Mouse (Mus musculus): Measurements from ENCODE around the gene Man1a2. TPM values are rescaled to one million over a fixed set of nuclear protein-coding genes. Genes with fewer than 3 reads are reported as not detected.
A peak's percentile ranks its signal among the peaks of the same experiment; 100 is the strongest.

Man1a2 gene
- total and polyA plus RNA-seq, 3 experiments = 27.1 to 261 (median 33.2) TPM

DNA sequence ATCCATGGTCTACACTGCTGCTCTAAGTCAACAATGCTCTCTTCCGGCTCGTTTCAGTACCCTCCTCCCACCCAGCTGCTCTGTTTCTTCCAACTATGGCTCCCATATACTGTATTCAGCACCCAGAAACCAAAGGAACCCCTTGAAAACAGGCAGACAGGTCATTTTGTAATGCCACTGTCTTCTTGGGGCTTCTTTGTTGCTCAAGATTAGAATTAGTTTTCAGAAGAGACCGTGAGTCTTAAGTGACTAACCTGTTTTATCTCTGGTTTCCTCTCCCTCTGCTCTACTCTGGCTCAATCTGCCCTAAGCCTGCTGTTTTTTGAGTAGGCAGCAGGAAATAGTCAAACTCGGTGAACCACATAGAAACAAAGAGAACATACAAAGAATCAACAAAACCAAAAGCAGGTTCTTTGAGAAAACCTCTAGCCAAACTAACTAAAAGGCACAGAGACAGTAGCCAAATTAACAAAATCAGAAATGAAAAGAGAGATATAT lies 127.0 kb downstream of the Man1a2 start:
- peak; percentile 30 for DNase-seq (ENCODE audit: low read depth, low spot score)
- Histone ChIP-seq H3K36me3 (ENCODE audit: control insufficient read depth in 1 of 2, insufficient read depth in 2 of 2, low read length in 2 of 2) (no peaks in the 10 kb centered on the region), H3K27ac (ENCODE audit: control insufficient read depth, low read depth, low read length) (no peak overlapping the region), H3K4me3 (ENCODE audit: control insufficient read depth in 1 of 2, insufficient read depth in 1 of 2, low read depth in 2 of 2, low read length in 2 of 2) (no peak overlapping the region), H3K4me1 (ENCODE audit: control insufficient read depth in 1 of 2, insufficient read depth in 2 of 2, low read length in 2 of 2) (no peaks in the 10 kb centered on the region), H3K79me2 (ENCODE audit: control insufficient read depth, insufficient read depth, low read length, poor library complexity) (no peaks in the 10 kb centered on the region), H3K9me3 (replicated peaks; ENCODE audit: insufficient read depth, low read length) (no peaks in the 10 kb centered on the region), H3K27me3 (ENCODE audit: control insufficient read depth in 1 of 2, insufficient read depth in 2 of 2, low read length in 2 of 2) (no peaks in the 10 kb centered on the region), H3K9ac (ENCODE audit: control insufficient read depth, low read depth, low read length, poor library complexity, severe bottlenecking) (no peak overlapping the region)
- TF ChIP-seq MAZ (IDR thresholded peaks at IDR 0.05; ENCODE audit: low read depth, low read length) = no peak
- TF ChIP-seq POLR2AphosphoS5 (IDR thresholded peaks at IDR 0.05; ENCODE audit: borderline replicate concordance, low read depth, low read length) = no peak
- TF ChIP-seq RAD21 (IDR thresholded peaks at IDR 0.05; ENCODE audit: low read depth, low read length) = no peak
- TF ChIP-seq MAFK (IDR thresholded peaks at IDR 0.05; ENCODE audit: borderline replicate concordance, low read depth, low read length) = no peak
- TF ChIP-seq ETS1 (IDR thresholded peaks at IDR 0.05; ENCODE audit: low read depth, low read length) = no peak
- no peak for TF ChIP-seq MYB (IDR thresholded peaks at IDR 0.05; ENCODE audit: low read depth, low read length)
- no peak for TF ChIP-seq ZKSCAN1 (IDR thresholded peaks at IDR 0.05; ENCODE audit: low read depth, low read length)
- TF ChIP-seq KAT2A (conservative IDR thresholded peaks at IDR 0.05; ENCODE audit: low read depth, low read length) = no peak
- TF ChIP-seq NRF1 (IDR thresholded peaks at IDR 0.05; ENCODE audit: insufficient read depth, low read depth, low read length, poor library complexity, severe bottlenecking) = no peak
- no peak for TF ChIP-seq USF2 (IDR thresholded peaks at IDR 0.05; ENCODE audit: borderline replicate concordance in 1 of 2, insufficient read depth in 1 of 2, low read depth in 1 of 2, low read length in 2 of 2)
- no peak for TF ChIP-seq TAL1 (IDR thresholded peaks at IDR 0.05; ENCODE audit: low read length)
- no peak for TF ChIP-seq TCF12 (IDR thresholded peaks at IDR 0.05; ENCODE audit: low read depth, low read length)
- TF ChIP-seq ZMIZ1 (IDR thresholded peaks at IDR 0.05; ENCODE audit: low read depth, low read length) = no peak
- TF ChIP-seq MYC (IDR thresholded peaks at IDR 0.05; ENCODE audit: low read depth, low read length) = no peak

GRCm38 (mm10) chr3:100554843-100555242 lies 130.5 kb downstream of the Man1a2 start:
- Histone ChIP-seq H3K9me3 (replicated peaks; ENCODE audit: insufficient read depth, low read length) (no peaks in the 10 kb centered on the region), H3K36me3 (ENCODE audit: control insufficient read depth in 1 of 2, insufficient read depth in 2 of 2, low read length in 2 of 2) (peaks cover 0 to 5% of the 10 kb centered on the region in 2 experiments; a peak in 2 of 4 replicates), H3K4me3 (ENCODE audit: control insufficient read depth in 1 of 2, insufficient read depth in 1 of 2, low read depth in 2 of 2, low read length in 2 of 2) (no peak overlapping the region), H3K9ac (ENCODE audit: control insufficient read depth, low read depth, low read length, poor library complexity, severe bottlenecking) (no peak overlapping the region), H3K4me1 (ENCODE audit: control insufficient read depth in 1 of 2, insufficient read depth in 2 of 2, low read length in 2 of 2) (no peaks in the 10 kb centered on the region), H3K27ac (ENCODE audit: control insufficient read depth, low read depth, low read length) (no peak overlapping the region), H3K79me2 (ENCODE audit: control insufficient read depth, insufficient read depth, low read length, poor library complexity) (no peaks in the 10 kb centered on the region), H3K27me3 (ENCODE audit: control insufficient read depth in 1 of 2, insufficient read depth in 2 of 2, low read length in 2 of 2) (no peaks in the 10 kb centered on the region)
- peak; percentile 60 for TF ChIP-seq ZC3H11A (IDR thresholded peaks at IDR 0.05; ENCODE audit: low read depth, low read length)
- peak in 2 of 3 experiments; percentile 9 to 63; a peak in 2 of 6 replicates for TF ChIP-seq CTCF (IDR thresholded peaks at IDR 0.05 in 2 of 3, conservative IDR thresholded peaks at IDR 0.05 in 1 of 3; ENCODE audit: control insufficient read depth in 1 of 3, insufficient read depth in 1 of 3, low read depth in 2 of 3, low read length in 3 of 3, poor library complexity in 1 of 3, severe bottlenecking in 1 of 3)
- TF ChIP-seq TAL1 (IDR thresholded peaks at IDR 0.05; ENCODE audit: low read length) = no peak
- TF ChIP-seq SMC3 (IDR thresholded peaks at IDR 0.05; ENCODE audit: low read depth, low read length) = peak; percentile 78
- TF ChIP-seq E2F4 (IDR thresholded peaks at IDR 0.05; ENCODE audit: borderline replicate concordance, low read depth, low read length) = no peak
- peak; percentile 64 for TF ChIP-seq RAD21 (IDR thresholded peaks at IDR 0.05; ENCODE audit: low read depth, low read length)
- no peak for TF ChIP-seq RCOR1 (IDR thresholded peaks at IDR 0.05; ENCODE audit: low read depth, low read length)
- TF ChIP-seq MAX (IDR thresholded peaks at IDR 0.05; ENCODE audit: low read length) = no peak
- TF ChIP-seq MAFK (IDR thresholded peaks at IDR 0.05; ENCODE audit: borderline replicate concordance, low read depth, low read length) = no peak
- TF ChIP-seq USF2 (IDR thresholded peaks at IDR 0.05; ENCODE audit: borderline replicate concordance in 1 of 2, insufficient read depth in 1 of 2, low read depth in 1 of 2, low read length in 2 of 2) = no peak
- DNase-seq (ENCODE audit: low read depth, low spot score) = peak; percentile 26
